Mouse (Mus musculus): ENCODE data around the gene Fig4. TPM values are rescaled to one million over a fixed set of nuclear protein-coding genes. Genes with fewer than 3 reads are reported as not detected.

Fig4 gene
- total and polyA plus RNA-seq, 3 experiments: 21.4 to 27.4 TPM; not detected in 1

- DNase-seq (ENCODE audit: low read depth, low spot score): no peak
- Histone ChIP-seq H3K4me3 (ENCODE audit: control insufficient read depth in 1 of 2, insufficient read depth in 1 of 2, low read depth in 2 of 2, low read length in 2 of 2) (no peak overlapping the region), H3K27me3 (ENCODE audit: control insufficient read depth in 1 of 2, insufficient read depth in 2 of 2, low read length in 2 of 2) (no peaks in the 10 kb centered on the region), H3K4me1 (ENCODE audit: control insufficient read depth in 1 of 2, insufficient read depth in 2 of 2, low read length in 2 of 2) (peaks cover 0 to 4% of the 10 kb centered on the region in 2 experiments; a peak in 1 of 4 replicates), H3K9me3 (replicated peaks; ENCODE audit: insufficient read depth, low read length) (no peaks in the 10 kb centered on the region), H3K9ac (ENCODE audit: control insufficient read depth, low read depth, low read length, poor library complexity, severe bottlenecking) (no peak overlapping the region), H3K79me2 (ENCODE audit: control insufficient read depth, insufficient read depth, low read length, poor library complexity) (peaks cover 11% of the 10 kb centered on the region), H3K27ac (ENCODE audit: control insufficient read depth, low read depth, low read length) (no peak overlapping the region), H3K36me3 (ENCODE audit: control insufficient read depth in 1 of 2, insufficient read depth in 2 of 2, low read length in 2 of 2) (peaks cover 0 to 6% of the 10 kb centered on the region in 2 experiments; a peak in 2 of 4 replicates)
- TF ChIP-seq USF2 (IDR thresholded peaks at IDR 0.05; ENCODE audit: borderline replicate concordance in 1 of 2, insufficient read depth in 1 of 2, low read depth in 1 of 2, low read length in 2 of 2): no peak
- no peak for TF ChIP-seq ETS1 (IDR thresholded peaks at IDR 0.05; ENCODE audit: low read depth, low read length)
- no peak for TF ChIP-seq SIN3A (IDR thresholded peaks at IDR 0.05; ENCODE audit: low read length)
- TF ChIP-seq ELF1 (IDR thresholded peaks at IDR 0.05; ENCODE audit: low read depth, low read length): no peak
- TF ChIP-seq BHLHE40 (IDR thresholded peaks at IDR 0.05; ENCODE audit: borderline replicate concordance, low read depth, low read length): no peak
- TF ChIP-seq USF1 (IDR thresholded peaks at IDR 0.05; ENCODE audit: low read depth, low read length): no peak
- TF ChIP-seq POLR2AphosphoS2 (IDR thresholded peaks at IDR 0.05; ENCODE audit: low read length): no peak
- no peak for TF ChIP-seq TCF12 (IDR thresholded peaks at IDR 0.05; ENCODE audit: low read depth, low read length)
- no peak for TF ChIP-seq EP300 (IDR thresholded peaks at IDR 0.05; ENCODE audit: low read depth in 1 of 2, low read length in 2 of 2)
- no peak for TF ChIP-seq TBP (IDR thresholded peaks at IDR 0.05; ENCODE audit: low read depth, low read length)
- TF ChIP-seq NELFE (IDR thresholded peaks at IDR 0.05; ENCODE audit: low read depth, low read length): no peak
- TF ChIP-seq ZNF384 (IDR thresholded peaks at IDR 0.05; ENCODE audit: low read depth, low read length): no peak
- no peak for TF ChIP-seq RCOR1 (IDR thresholded peaks at IDR 0.05; ENCODE audit: low read depth, low read length)
These were observed 1.9 kb upstream of the Fig4 start for GRCm38 (mm10) chr10:41304961-41305455.

DNA sequence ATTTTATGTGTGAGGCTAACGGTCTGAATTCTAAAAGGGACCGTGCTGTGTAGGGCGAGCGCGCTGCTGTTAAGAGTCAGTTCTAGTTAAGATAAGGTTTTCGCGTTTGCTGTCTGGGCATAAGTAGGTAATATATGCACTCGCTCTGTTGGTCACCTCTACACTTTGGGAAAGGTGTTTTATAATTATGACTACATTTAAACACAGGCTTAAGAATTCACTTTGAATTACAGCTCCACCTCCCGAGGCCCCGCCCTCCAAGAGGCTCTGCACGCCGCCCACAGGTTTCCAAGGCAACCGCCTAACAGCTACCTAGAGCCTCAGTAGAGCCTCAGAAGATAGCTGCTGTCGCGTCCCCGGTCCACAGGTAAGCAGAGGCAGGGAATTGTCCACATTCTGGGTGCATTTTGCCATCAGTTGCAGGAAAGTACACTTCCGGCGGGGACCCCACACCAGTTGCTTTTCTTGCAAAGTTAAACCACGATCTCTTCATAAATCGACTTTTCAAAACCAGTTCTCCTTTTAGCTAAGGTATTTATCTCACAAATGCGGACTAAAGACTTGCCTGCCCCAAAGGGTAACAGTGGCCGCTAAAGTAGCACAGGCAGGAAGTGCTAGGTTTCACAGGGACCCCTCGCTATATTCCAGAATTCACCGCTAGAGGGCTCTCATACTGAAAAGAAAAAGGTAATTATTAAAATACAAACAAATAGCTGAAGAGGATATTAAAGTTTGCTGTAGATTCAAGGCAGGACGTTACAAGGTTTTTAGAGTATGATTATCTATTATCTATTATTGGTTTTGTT, 782 bp upstream of the Fig4 start, which contains the start of gene Ak9:
Gene Ak9 (plus strand): TSS at position 342 of the 806 bp plus-strand sequence.
- peak; percentile 92 for DNase-seq (ENCODE audit: low read depth, low spot score)
- Histone ChIP-seq H3K79me2 (ENCODE audit: control insufficient read depth, insufficient read depth, low read length, poor library complexity) (peaks cover 11% of the 10 kb centered on the region), H3K27ac (ENCODE audit: control insufficient read depth, low read depth, low read length) (peak within 1 kb of the TSS; percentile 61), H3K27me3 (ENCODE audit: control insufficient read depth in 1 of 2, insufficient read depth in 2 of 2, low read length in 2 of 2) (no peaks in the 10 kb centered on the region), H3K36me3 (ENCODE audit: control insufficient read depth in 1 of 2, insufficient read depth in 2 of 2, low read length in 2 of 2) (peaks cover 0 to 6% of the 10 kb centered on the region in 2 experiments; a peak in 2 of 4 replicates), H3K4me3 (ENCODE audit: control insufficient read depth in 1 of 2, insufficient read depth in 1 of 2, low read depth in 2 of 2, low read length in 2 of 2) (peak within 1 kb of the TSS; percentile 68 to 79), H3K9me3 (replicated peaks; ENCODE audit: insufficient read depth, low read length) (no peaks in the 10 kb centered on the region), H3K4me1 (ENCODE audit: control insufficient read depth in 1 of 2, insufficient read depth in 2 of 2, low read length in 2 of 2) (peaks cover 0 to 4% of the 10 kb centered on the region in 2 experiments; a peak in 1 of 4 replicates), H3K9ac (ENCODE audit: control insufficient read depth, low read depth, low read length, poor library complexity, severe bottlenecking) (peak within 1 kb of the TSS; percentile 72)
- no peak for TF ChIP-seq GATA1 (IDR thresholded peaks at IDR 0.05; ENCODE audit: low read depth, low read length)
- TF ChIP-seq ZKSCAN1 (IDR thresholded peaks at IDR 0.05; ENCODE audit: low read depth, low read length): no peak
- TF ChIP-seq ZC3H11A (IDR thresholded peaks at IDR 0.05; ENCODE audit: low read depth, low read length): peak; percentile 19
- no peak for TF ChIP-seq POLR2A (IDR thresholded peaks at IDR 0.05; ENCODE audit: control insufficient read depth in 1 of 2, insufficient read depth in 1 of 2, low read depth in 1 of 2, low read length in 2 of 2, poor library complexity in 1 of 2)
- TF ChIP-seq NRF1 (IDR thresholded peaks at IDR 0.05; ENCODE audit: insufficient read depth, low read depth, low read length, poor library complexity, severe bottlenecking): no peak
- no peak for TF ChIP-seq ZMIZ1 (IDR thresholded peaks at IDR 0.05; ENCODE audit: low read depth, low read length)
- no peak for TF ChIP-seq MEF2A (IDR thresholded peaks at IDR 0.05; ENCODE audit: extremely low read depth, insufficient replicate concordance, low read depth, low read length, poor library complexity, severe bottlenecking)
- TF ChIP-seq TBP (IDR thresholded peaks at IDR 0.05; ENCODE audit: low read depth, low read length): 0 out of 2 replicates have a peak, but pooled peaks have one; percentile 14
- peak; percentile 53; the same call in 1 of the 2 replicates for TF ChIP-seq ELF1 (IDR thresholded peaks at IDR 0.05; ENCODE audit: low read depth, low read length)
- peak; percentile 67 for TF ChIP-seq SMC3 (IDR thresholded peaks at IDR 0.05; ENCODE audit: low read depth, low read length)
- TF ChIP-seq MXI1 (IDR thresholded peaks at IDR 0.05; ENCODE audit: low read depth, low read length): peak; percentile 60
- no peak for TF ChIP-seq MAFK (IDR thresholded peaks at IDR 0.05; ENCODE audit: borderline replicate concordance, low read depth, low read length)
- no peak for TF ChIP-seq GABPA (IDR thresholded peaks at IDR 0.05; ENCODE audit: low read depth, low read length)
- no peak for TF ChIP-seq RCOR1 (IDR thresholded peaks at IDR 0.05; ENCODE audit: low read depth, low read length)
- TF ChIP-seq EP300 (IDR thresholded peaks at IDR 0.05; ENCODE audit: low read depth in 1 of 2, low read length in 2 of 2): no peak
- no peak for TF ChIP-seq MYC (IDR thresholded peaks at IDR 0.05; ENCODE audit: low read depth, low read length)
- TF ChIP-seq MAX (IDR thresholded peaks at IDR 0.05; ENCODE audit: low read length): no peak
- no peak for TF ChIP-seq POLR2AphosphoS5 (IDR thresholded peaks at IDR 0.05; ENCODE audit: borderline replicate concordance, low read depth, low read length)
- no peak for TF ChIP-seq MYB (IDR thresholded peaks at IDR 0.05; ENCODE audit: low read depth, low read length)
- no peak for TF ChIP-seq BHLHE40 (IDR thresholded peaks at IDR 0.05; ENCODE audit: borderline replicate concordance, low read depth, low read length)
